Mouse (Mus musculus) neural tube, embryonic 11.5 days (tissue): ENCODE measurements around the gene Tinag. TPM values are rescaled to one million over a fixed set of nuclear protein-coding genes. Genes with fewer than 3 reads are reported as not detected.
"Not testable (repeated sequence)": the region's sequence is repeated elsewhere in the genome, so short reads cannot be mapped to it uniquely, and the experiment has no call there.

Experiments
- ATAC-seq: fragments of 200-750 bp; cut with Nextera tagmentation; 2 replicates; pipeline ENCODE4 v1.8.0; 2017; ENCODE audit warnings: moderate number of reproducible peaks, mild to moderate bottlenecking, moderate TSS enrichment, moderate library complexity; ENCODE audit not compliant: insufficient read depth, low FRiP score, low TSS enrichment
- DNase-seq: peaks from one replicate; pipeline ENCODE4 v3.0.0-alpha.2; 2015; ENCODE audit warnings: low spot score
- H3K27ac ChIP-seq: fragments of 300-500 bp; sonication (generic); 2 replicates; pipeline ENCODE4 v1.5.1; 2014; ENCODE audit warnings: low read depth, mild to moderate bottlenecking, low read length
- H3K27me3 ChIP-seq: fragments of 300-500 bp; sonication (generic); 2 replicates; pipeline ENCODE4 v1.6.1; 2014; ENCODE audit warnings: mild to moderate bottlenecking, low read length, mixed read lengths; ENCODE audit not compliant: control insufficient read depth, insufficient read depth
- H3K36me3 ChIP-seq: fragments of 300-500 bp; sonication (generic); 2 replicates; pipeline ENCODE4 v1.6.1; 2014; ENCODE audit warnings: mild to moderate bottlenecking, low read length, moderate library complexity, mixed read lengths; ENCODE audit not compliant: control insufficient read depth, insufficient read depth
- H3K4me1 ChIP-seq: fragments of 300-500 bp; sonication (generic); 2 replicates; pipeline ENCODE4 v1.6.1; 2014; ENCODE audit warnings: low read length, mixed read lengths; ENCODE audit not compliant: control insufficient read depth, insufficient read depth
- H3K4me2 ChIP-seq: fragments of 300-500 bp; sonication (generic); 2 replicates; pipeline ENCODE4 v1.6.1; 2014; ENCODE audit warnings: low read depth, mild to moderate bottlenecking, moderate library complexity
- H3K4me3 ChIP-seq: fragments of 300-500 bp; sonication (generic); 2 replicates; pipeline ENCODE4 v1.5.1; 2014; ENCODE audit warnings: low read depth, low read length
- H3K9ac ChIP-seq: fragments of 300-500 bp; sonication (generic); 2 replicates; pipeline ENCODE4 v1.6.1; 2014; ENCODE audit warnings: mild to moderate bottlenecking, low read length
- H3K9me3 ChIP-seq: fragments of 300-500 bp; sonication (generic); 2 replicates; pipeline ENCODE4 v1.6.1; 2016; ENCODE audit warnings: low read length; ENCODE audit not compliant: control insufficient read depth
- WGBS: fragments of 180-500 bp; shearing (Covaris S2); extraction: QIAGEN DNeasy Blood & Tissue Kit; methylation state at CpG from one replicate; pipeline ENCODE4 v1.1.7; 2014; 5-methylcytosine and 5-hydroxymethylcytosine counted together
- polyA plus RNA-seq: library from polyadenylated mRNA; unstranded; fragments of >200 nt; fragmentation: Nextera tagmentation; extraction: Ambion mirVana; gene quantifications from 2 replicates; pipeline ENCODE4 v1.2.1, GENCODE M21; 2014

Gene Tinag
- polyA plus RNA-seq, result 0.17 and 0.18 TPM in 2 replicates

GRCm38 (mm10) chr9:77045585-77045984 is at the start of gene Tinag:
TSS of gene Tinag (minus strand) at chr9:77045794.
- H3K36me3 ChIP-seq, result no peaks in the 10 kb centered on the region
- H3K27me3 ChIP-seq, result no peaks in the 10 kb centered on the region
- WGBS, result 87% methylated on average over 2 of the region's 2 CpGs
- DNase-seq (no peak), ATAC-seq (no peak)
- no peak within 1 kb of the TSS for H3K4me3 ChIP-seq
- no peak within 1 kb of the TSS for H3K4me2 ChIP-seq
- H3K27ac ChIP-seq, result no peak within 1 kb of the TSS
- no peaks in the 10 kb centered on the region for H3K4me1 ChIP-seq
- no peaks in the 10 kb centered on the region for H3K9me3 ChIP-seq
- H3K9ac ChIP-seq, result no peak within 1 kb of the TSS

DNA sequence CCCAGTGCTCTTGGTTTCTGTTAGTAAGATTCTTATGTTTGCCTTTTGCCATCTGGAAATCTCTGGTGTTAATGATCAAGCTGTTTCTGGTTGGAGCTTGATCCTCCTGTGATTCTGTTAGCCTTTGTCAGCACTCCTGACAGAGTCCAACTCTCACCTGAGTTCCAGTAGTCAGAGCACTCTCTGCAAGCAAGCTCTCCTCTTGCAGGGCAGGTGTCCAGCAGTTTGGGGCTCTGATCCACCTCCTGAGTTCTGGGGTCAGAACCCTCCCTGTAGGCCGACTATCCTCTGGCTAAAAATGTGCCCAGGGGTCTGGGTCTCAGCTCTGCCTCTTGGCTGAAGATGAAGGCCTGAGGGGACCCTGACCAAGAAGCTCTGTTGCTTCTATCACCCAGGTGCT is 37.6 kb upstream of the Tinag start:
- H3K27ac ChIP-seq, H3K9ac ChIP-seq, H3K4me2 ChIP-seq, H3K27me3 ChIP-seq, H3K4me1 ChIP-seq, H3K36me3 ChIP-seq, ATAC-seq, H3K9me3 ChIP-seq, DNase-seq, H3K4me3 ChIP-seq: not testable (repeated sequence)
- WGBS, result 81% methylated on average over 1 of the region's 1 CpGs

- ATAC-seq, result no peak
- Histone ChIP-seq H3K27me3 (no peaks in the 10 kb centered on the region), H3K4me3 (no peak overlapping the region), H3K4me1 (no peaks in the 10 kb centered on the region), H3K9me3 (no peaks in the 10 kb centered on the region), H3K36me3 (no peaks in the 10 kb centered on the region), H3K27ac (no peak overlapping the region), H3K4me2 (no peak overlapping the region), H3K9ac (no peak overlapping the region)
- WGBS, result 83% methylated on average over 2 of the region's 2 CpGs
- no peak for DNase-seq
Observed at GRCm38 (mm10) chr9:77071676-77072075, 26.1 kb upstream of the Tinag start.

GRCm38 (mm10) chr9:77056611-77057010 is 11.0 kb upstream of the Tinag start:
- ATAC-seq, result no peak
- Histone ChIP-seq H3K4me1 (no peaks in the 10 kb centered on the region), H3K9me3 (no peaks in the 10 kb centered on the region), H3K27me3 (no peaks in the 10 kb centered on the region), H3K9ac (no peak overlapping the region), H3K27ac (no peak overlapping the region), H3K36me3 (no peaks in the 10 kb centered on the region), H3K4me2 (no peak overlapping the region), H3K4me3 (no peak overlapping the region)
- DNase-seq, result no peak
- 87% methylated on average over 4 of the region's 4 CpGs for WGBS

DNA sequence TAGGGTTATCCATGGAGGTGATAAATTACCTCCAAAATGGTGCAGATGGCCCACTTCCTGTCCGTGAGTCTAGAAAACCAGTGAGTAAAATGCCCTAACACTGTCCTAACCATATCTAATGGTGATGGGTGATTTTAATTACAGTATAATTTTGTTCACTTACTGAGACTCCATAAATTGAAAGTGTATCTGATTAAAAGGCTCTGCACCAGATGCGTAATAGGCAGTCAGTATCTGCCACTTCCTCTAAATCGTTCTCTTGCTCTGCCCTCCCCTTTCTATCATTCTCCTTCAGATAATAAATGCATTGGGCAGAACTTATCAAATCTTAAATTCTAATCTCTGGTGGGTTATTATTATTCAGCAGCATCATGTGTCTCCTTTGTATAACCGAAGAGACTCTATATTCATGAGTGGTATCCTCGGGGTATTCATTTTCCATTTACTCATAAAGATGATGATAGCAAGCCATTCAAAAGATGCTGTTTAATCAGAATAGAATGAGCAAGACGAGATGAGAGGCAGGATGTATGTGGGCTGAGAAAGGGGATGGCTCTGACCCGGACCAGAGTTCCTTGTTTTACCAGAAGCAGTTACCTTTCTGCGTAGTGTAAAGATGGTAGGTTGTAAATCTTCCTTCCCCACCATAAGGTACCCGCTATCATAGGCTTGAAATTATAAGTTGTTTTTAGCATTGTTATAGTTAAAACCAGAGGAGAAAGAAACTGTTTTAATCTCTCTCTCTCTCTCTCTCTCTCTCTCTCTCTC is 9.0 kb upstream of the Tinag start:
- no peaks in the 10 kb centered on the region for H3K36me3 ChIP-seq
- WGBS, result 82% methylated on average over 9 of the region's 9 CpGs
- no peaks in the 10 kb centered on the region for H3K9me3 ChIP-seq
- no peak overlapping the region for H3K4me3 ChIP-seq
- DNase-seq, result no peak
- no peak overlapping the region for H3K4me2 ChIP-seq
- H3K27me3 ChIP-seq, result no peaks in the 10 kb centered on the region
- no peak; the same call in 1 of the 2 replicates for ATAC-seq
- H3K27ac ChIP-seq, result no peak overlapping the region
- H3K4me1 ChIP-seq, result no peaks in the 10 kb centered on the region
- H3K9ac ChIP-seq, result no peak overlapping the region

- Histone ChIP-seq H3K27me3 (no peaks in the 10 kb centered on the region), H3K4me3 (no peak overlapping the region), H3K27ac (no peak overlapping the region), H3K4me1 (no peaks in the 10 kb centered on the region), H3K9me3 (no peaks in the 10 kb centered on the region), H3K4me2 (no peak overlapping the region), H3K36me3 (no peaks in the 10 kb centered on the region), H3K9ac (no peak overlapping the region)
- ATAC-seq (no peak), DNase-seq (no peak)
- 78% methylated on average over 2 of the region's 2 CpGs for WGBS
Observed at GRCm38 (mm10) chr9:77051406-77051805, 5.8 kb upstream of the Tinag start.

DNA sequence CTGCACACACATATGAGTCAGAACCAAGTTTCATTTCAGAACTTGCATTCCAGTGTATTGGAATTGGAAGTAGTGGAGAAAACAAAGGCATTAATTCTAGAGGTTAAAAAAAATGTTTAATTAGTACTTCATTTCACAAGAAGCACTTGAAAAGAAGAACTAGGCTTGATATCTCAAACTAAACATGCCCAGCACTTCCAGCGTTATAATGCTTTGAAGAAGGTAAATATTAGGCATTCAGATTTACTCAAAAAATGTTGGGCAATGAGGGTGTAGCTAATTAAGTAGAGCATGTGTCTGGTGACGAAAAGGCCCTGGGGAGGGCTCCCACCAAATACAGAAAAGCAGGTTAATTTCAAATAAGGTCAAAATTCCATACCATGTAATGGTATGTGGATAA is 4.1 kb upstream of the Tinag start:
- H3K9me3 ChIP-seq, result no peaks in the 10 kb centered on the region
- ATAC-seq (no peak), DNase-seq (no peak)
- 86% methylated on average over 2 of the region's 2 CpGs for WGBS
- H3K9ac ChIP-seq, result no peak overlapping the region
- no peaks in the 10 kb centered on the region for H3K27me3 ChIP-seq
- no peaks in the 10 kb centered on the region for H3K4me1 ChIP-seq
- H3K4me2 ChIP-seq, result no peak overlapping the region
- H3K27ac ChIP-seq, result no peak overlapping the region
- H3K36me3 ChIP-seq, result no peaks in the 10 kb centered on the region
- H3K4me3 ChIP-seq, result no peak overlapping the region

GRCm38 (mm10) chr9:77046067-77046715 is 597 bp upstream of the Tinag start:
- H3K27me3 ChIP-seq, result no peaks in the 10 kb centered on the region
- no peak for ATAC-seq
- no peak for DNase-seq
- H3K4me3 ChIP-seq, result no peak overlapping the region
- no peaks in the 10 kb centered on the region for H3K4me1 ChIP-seq
- 91% methylated on average over 5 of the region's 5 CpGs for WGBS
- no peak overlapping the region for H3K27ac ChIP-seq
- H3K4me2 ChIP-seq, result no peak overlapping the region
- no peak overlapping the region for H3K9ac ChIP-seq
- no peaks in the 10 kb centered on the region for H3K9me3 ChIP-seq
- no peaks in the 10 kb centered on the region for H3K36me3 ChIP-seq

DNA sequence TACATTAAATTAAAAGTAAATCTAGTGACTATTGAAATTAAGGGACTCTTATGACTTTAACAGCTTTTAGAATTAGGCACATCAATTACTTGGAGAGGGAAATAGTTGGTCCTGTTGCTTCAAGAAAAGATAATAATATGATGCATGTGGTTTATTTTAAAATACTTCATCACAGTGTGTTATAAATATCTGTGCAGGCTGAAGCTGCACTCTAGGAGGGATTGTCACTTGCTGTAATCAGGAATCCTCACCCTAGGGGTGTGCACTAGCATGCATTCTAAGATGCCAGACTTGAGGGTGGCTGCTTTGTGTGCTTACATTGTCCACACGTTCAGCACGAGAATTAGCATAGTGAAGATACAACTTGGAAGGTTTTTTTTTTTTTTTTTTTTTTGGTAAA is 10.2 kb downstream of the Tinag start:
- WGBS, result 84% methylated on average over 2 of the region's 2 CpGs
- Histone ChIP-seq H3K27me3 (no peaks in the 10 kb centered on the region), H3K4me2 (no peak overlapping the region), H3K27ac (no peak overlapping the region), H3K9ac (no peak overlapping the region), H3K4me1 (no peaks in the 10 kb centered on the region), H3K4me3 (no peak overlapping the region), H3K9me3 (no peaks in the 10 kb centered on the region), H3K36me3 (no peaks in the 10 kb centered on the region)
- ATAC-seq (no peak), DNase-seq (no peak)
